In the genomic region with DNA sequence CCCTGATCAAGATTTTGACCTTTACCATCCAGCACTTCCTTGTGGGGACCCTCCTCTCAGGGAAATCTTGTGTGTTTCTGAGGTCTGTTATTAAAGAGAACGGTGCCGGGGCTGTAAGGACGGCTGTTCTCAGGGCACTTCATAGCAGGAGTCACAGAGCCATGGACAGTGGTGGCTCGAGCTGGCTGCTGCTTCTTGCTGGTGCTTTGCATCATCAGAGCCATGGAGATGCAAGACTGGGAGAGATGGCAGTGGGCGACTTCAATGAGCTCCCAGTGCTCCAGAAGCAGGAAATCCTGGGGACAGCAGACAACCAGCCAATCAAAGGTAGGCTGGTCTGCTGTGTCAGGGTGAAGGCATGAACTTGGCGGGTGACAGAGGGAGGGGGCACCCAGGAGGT, we compare ENCODE assay signal across 25 mouse cellular contexts. TPM values are rescaled to one million over a fixed set of nuclear protein-coding genes. Genes with fewer than 3 reads are reported as not detected.
A peak's percentile ranks its signal among the peaks of the same experiment; 100 is the strongest.
DNase-seq lines count a peak whose midpoint lies in the region; ATAC-seq and TF ChIP-seq lines count a peak whose summit lies in the region.
"Had no signal": no experiment of that assay in that cellular context is flagged by ENCODE, and none has a peak within 500 bp of the region (broad histone marks: within the 10 kb centered on the region; RNA-seq: fewer than 3 reads in every experiment).

No protein-coding gene starts in this region.

- H3K27me3 ChIP-seq in MEL (ENCODE audit: control insufficient read depth in 1 of 2, insufficient read depth in 2 of 2, low read length in 2 of 2) (no peaks in the 10 kb centered on the region), myocyte (ENCODE audit: control insufficient read depth, insufficient read depth, insufficient read length) (peaks cover 18% of the 10 kb centered on the region)
- H3K27me3 ChIP-seq in neural tube, embryonic 15.5 days (replicated peaks) = no peaks in the 10 kb centered on the region
- H3K27me3 ChIP-seq: forebrain, embryonic 15.5 days had no signal

- ATAC-seq in neural tube, embryonic 15.5 days (ENCODE audit: low FRiP score) = no peak
- ATAC-seq in activated CD4-positive, CD25-positive, alpha-beta regulatory T cell, adult 4 months = no peak
- ATAC-seq: forebrain, embryonic 15.5 days; forebrain, postnatal 0 days; Patski had no signal

- peak overlapping the region; percentile 75 for H3K9ac ChIP-seq in MEL (ENCODE audit: control insufficient read depth, low read depth, low read length, poor library complexity, severe bottlenecking)
- H3K9ac ChIP-seq in neural tube, embryonic 15.5 days (replicated peaks) = no peak overlapping the region
- H3K9ac ChIP-seq: embryonic facial prominence, embryonic 13.5 days; embryonic facial prominence, embryonic 15.5 days; forebrain, embryonic 12.5 days; forebrain, embryonic 15.5 days; forebrain, postnatal 0 days had no signal

- H3K4me3 ChIP-seq in MEL (ENCODE audit: control insufficient read depth in 1 of 2, insufficient read depth in 1 of 2, low read depth in 2 of 2, low read length in 2 of 2) (peak overlapping the region; percentile 61 to 62), myocyte (no peak overlapping the region)
- no peak overlapping the region for H3K4me3 ChIP-seq in neural tube, embryonic 15.5 days (replicated peaks)
- H3K4me3 ChIP-seq: embryonic facial prominence, embryonic 13.5 days; embryonic facial prominence, embryonic 15.5 days; erythroblast, embryonic 14.5 days; forebrain, embryonic 10.5 days; forebrain, embryonic 12.5 days; forebrain, embryonic 15.5 days had no signal

- peaks cover 26% of the 10 kb centered on the region for H3K79me2 ChIP-seq in MEL (ENCODE audit: control insufficient read depth, insufficient read depth, low read length, poor library complexity)
- H3K79me2 ChIP-seq in myocyte (ENCODE audit: control insufficient read depth, insufficient read depth) = no peaks in the 10 kb centered on the region

- H3ac ChIP-seq in myocyte (ENCODE audit: control insufficient read depth, insufficient read length) = no peak overlapping the region

- DNase-seq in thymus, postnatal 14 days = peak; percentile 31
- DNase-seq in thymus, adult 18-20 months = no peak
- peak; percentile 46 for DNase-seq in MEL (ENCODE audit: low read depth, low spot score)
- DNase-seq: adrenal gland, adult 2 months; adrenal gland, postnatal 10 days; adrenal gland, postnatal 25 days; cerebellum, adult 11 months; cerebellum, adult 18-20 months; cerebellum, adult 8-10 months; cerebellum, adult 9-11 months; cerebellum, postnatal 14 days; cerebellum, postnatal 36 days; embryo, embryonic 11 days; forebrain, postnatal 0 days had no signal

- TF ChIP-seq POLR2A in MEL (IDR thresholded peaks at IDR 0.05; ENCODE audit: control insufficient read depth in 1 of 2, insufficient read depth in 1 of 2, low read depth in 1 of 2, low read length in 2 of 2, poor library complexity in 1 of 2) (no peak), myocyte (IDR thresholded peaks at IDR 0.05; ENCODE audit: insufficient read length, low read depth) (peak; percentile 45)

- H3K9me3 ChIP-seq in MEL (replicated peaks; ENCODE audit: insufficient read depth, low read length) = no peaks in the 10 kb centered on the region
- H3K9me3 ChIP-seq in neural tube, embryonic 15.5 days (replicated peaks) = no peaks in the 10 kb centered on the region
- H3K9me3 ChIP-seq: embryonic facial prominence, embryonic 13.5 days; embryonic facial prominence, embryonic 15.5 days; forebrain, embryonic 10.5 days; forebrain, embryonic 12.5 days; forebrain, embryonic 15.5 days; G1E had no signal

- no peak for TF ChIP-seq RAD21 in MEL (IDR thresholded peaks at IDR 0.05; ENCODE audit: low read depth, low read length)

- peak overlapping the region; percentile 68 for H3K4me2 ChIP-seq in myocyte (ENCODE audit: low read depth)
- no peak overlapping the region for H3K4me2 ChIP-seq in neural tube, embryonic 15.5 days
- H3K4me2 ChIP-seq: embryonic facial prominence, embryonic 13.5 days; embryonic facial prominence, embryonic 15.5 days; forebrain, embryonic 12.5 days; forebrain, embryonic 15.5 days had no signal

- 70% methylated on average over 6 of the region's 6 CpGs for WGBS in neural tube, embryonic 15.5 days

- no peak for TF ChIP-seq CTCF in MEL (IDR thresholded peaks at IDR 0.05 in 2 of 3, conservative IDR thresholded peaks at IDR 0.05 in 1 of 3; ENCODE audit: control insufficient read depth in 1 of 3, insufficient read depth in 1 of 3, low read depth in 2 of 3, low read length in 3 of 3, poor library complexity in 1 of 3, severe bottlenecking in 1 of 3)

- peaks cover 46 to 54% of the 10 kb centered on the region in 2 experiments for H3K4me1 ChIP-seq in MEL (ENCODE audit: control insufficient read depth in 1 of 2, insufficient read depth in 2 of 2, low read length in 2 of 2)
- H3K4me1 ChIP-seq in neural tube, embryonic 15.5 days = peaks cover 6% of the 10 kb centered on the region; the same call in 1 of the 2 replicates

- H3K27ac ChIP-seq in MEL (ENCODE audit: control insufficient read depth, low read depth, low read length) = peak overlapping the region; percentile 95
- no peak overlapping the region for H3K27ac ChIP-seq in neural tube, embryonic 15.5 days (replicated peaks)
- H3K27ac ChIP-seq: embryonic facial prominence, embryonic 13.5 days; embryonic facial prominence, embryonic 15.5 days; forebrain, embryonic 10.5 days; forebrain, embryonic 12.5 days; forebrain, embryonic 15.5 days had no signal

- TF ChIP-seq EP300 in MEL (IDR thresholded peaks at IDR 0.05; ENCODE audit: low read depth in 1 of 2, low read length in 2 of 2) = no peak; a peak in 1 of 4 replicates

- peaks cover 0 to 55% of the 10 kb centered on the region in 2 experiments; a peak in 3 of 4 replicates for H3K36me3 ChIP-seq in MEL (ENCODE audit: control insufficient read depth in 1 of 2, insufficient read depth in 2 of 2, low read length in 2 of 2)
- no peaks in the 10 kb centered on the region for H3K36me3 ChIP-seq in myocyte (ENCODE audit: control insufficient read depth, insufficient read depth)
- H3K36me3 ChIP-seq in neural tube, embryonic 15.5 days = no peaks in the 10 kb centered on the region
- H3K36me3 ChIP-seq: embryonic facial prominence, embryonic 13.5 days; embryonic facial prominence, embryonic 15.5 days; forebrain, embryonic 10.5 days; forebrain, embryonic 12.5 days; forebrain, embryonic 15.5 days; G1E had no signal

TF ChIP-seq in MEL, 35 proteins besides CTCF, POLR2A, EP300 and RAD21 (continues in another document):
- no peak for TF ChIP-seq HCFC1 (IDR thresholded peaks at IDR 0.05; ENCODE audit: low read depth, low read length)
- 0 out of 2 replicates have a peak, but pooled peaks have one; percentile 45 for TF ChIP-seq ETS1 (IDR thresholded peaks at IDR 0.05; ENCODE audit: low read depth, low read length)
- no peak for TF ChIP-seq USF2 (IDR thresholded peaks at IDR 0.05; ENCODE audit: borderline replicate concordance in 1 of 2, insufficient read depth in 1 of 2, low read depth in 1 of 2, low read length in 2 of 2)
- no peak for TF ChIP-seq RCOR1 (IDR thresholded peaks at IDR 0.05; ENCODE audit: low read depth, low read length)
- TF ChIP-seq NELFE (IDR thresholded peaks at IDR 0.05; ENCODE audit: low read depth, low read length) = 0 out of 2 replicates have a peak, but pooled peaks have one; percentile 15
- no peak for TF ChIP-seq MEF2A (IDR thresholded peaks at IDR 0.05; ENCODE audit: extremely low read depth, insufficient replicate concordance, low read depth, low read length, poor library complexity, severe bottlenecking)
- no peak for TF ChIP-seq MAFK (IDR thresholded peaks at IDR 0.05; ENCODE audit: borderline replicate concordance, low read depth, low read length)
- TF ChIP-seq SIN3A (IDR thresholded peaks at IDR 0.05; ENCODE audit: low read length) = no peak
- TF ChIP-seq MAZ (IDR thresholded peaks at IDR 0.05; ENCODE audit: low read depth, low read length) = 0 out of 2 replicates have a peak, but pooled peaks have one; percentile 23
- no peak for TF ChIP-seq BHLHE40 (IDR thresholded peaks at IDR 0.05; ENCODE audit: borderline replicate concordance, low read depth, low read length)
- TF ChIP-seq MAX (IDR thresholded peaks at IDR 0.05; ENCODE audit: low read length) = peak; percentile 19; the same call in 1 of the 2 replicates
- TF ChIP-seq JUND (IDR thresholded peaks at IDR 0.05; ENCODE audit: low read depth, low read length) = no peak

TF ChIP-seq in myocyte, 11 proteins besides CTCF, POLR2A, EP300 and RAD21:
- no peak for TF ChIP-seq TCF3 (IDR thresholded peaks at IDR 0.05; ENCODE audit: insufficient read length, low read depth)
- no peak for TF ChIP-seq POLR2AphosphoS2 (IDR thresholded peaks at IDR 0.05; ENCODE audit: insufficient read length, low read depth)
- TF ChIP-seq CEBPB (IDR thresholded peaks at IDR 0.05; ENCODE audit: insufficient read depth, poor library complexity, severe bottlenecking) = peak; percentile 86
- no peak for TF ChIP-seq SRF (IDR thresholded peaks at IDR 0.05; ENCODE audit: control insufficient read depth, insufficient read length, low read depth)
- TF ChIP-seq MAX (IDR thresholded peaks at IDR 0.05; ENCODE audit: low read depth) = no peak
- no peak for TF ChIP-seq USF1 (IDR thresholded peaks at IDR 0.05; ENCODE audit: low read depth)
- no peak for TF ChIP-seq TCF12 (IDR thresholded peaks at IDR 0.05; ENCODE audit: insufficient read depth, poor library complexity, severe bottlenecking)
- no peak for TF ChIP-seq REST (IDR thresholded peaks at IDR 0.05; ENCODE audit: insufficient read depth, insufficient read length)

RNA-seq across cellular contexts. Expression of a gene that starts 14.2 kb away (rescaled TPM):
- total RNA-seq in MEL (2012; rRNA removed) = 17.8 and 19.4 TPM in 2 replicates
- polyA plus RNA-seq in MEL (2012; ENCODE audit: insufficient read depth in 1 of 2, insufficient read length in 2 of 2, low read depth in 1 of 2, low replicate concordance in 2 of 2, missing spikeins in 1 of 2) (10 to 100 TPM in 1 of 2 experiments, not detected in 1; 37.2 TPM), myocyte (2012; fragmentation: generic; extraction: Trizol) (9.3 TPM)
- polyA plus RNA-seq in neural tube, embryonic 15.5 days (2015; fragmentation: Nextera tagmentation; extraction: Ambion mirVana) = 15.2 and 20.3 TPM in 2 replicates
- 10 to 100 TPM in 1 of 2 experiments, 1 to 10 TPM in 1; 8.0 to 10.2 TPM for polyA plus RNA-seq in activated CD4-positive, CD25-positive, alpha-beta regulatory T cell, adult 4 months (2017; shearing (Covaris generic))

Comparison
In these comparisons a context has a peak if more than half of its experiments do, and no peak if none do; other contexts are left out.
1. DNase-seq: peak in thymus, postnatal 14 days (single experiment) and MEL (single experiment); none in thymus, adult 18-20 months (0 of 2).
2. H3K4me3 ChIP-seq: peak in MEL (2 of 2); none in myocyte (single experiment) and neural tube, embryonic 15.5 days (single experiment).